Mouse (Mus musculus): ENCODE results near the gene Clint1.

The Clint1 gene

GRCm38 (mm10) chr11:45927456-45927855, 75.6 kb downstream of the Clint1 start:
- no peak for DNase-seq (ENCODE audit: low spot score in 2 of 2)

- no peak for DNase-seq (ENCODE audit: low spot score in 2 of 2)
Measured at GRCm38 (mm10) chr11:45929541-45929940, 77.7 kb downstream of the Clint1 start.

DNA sequence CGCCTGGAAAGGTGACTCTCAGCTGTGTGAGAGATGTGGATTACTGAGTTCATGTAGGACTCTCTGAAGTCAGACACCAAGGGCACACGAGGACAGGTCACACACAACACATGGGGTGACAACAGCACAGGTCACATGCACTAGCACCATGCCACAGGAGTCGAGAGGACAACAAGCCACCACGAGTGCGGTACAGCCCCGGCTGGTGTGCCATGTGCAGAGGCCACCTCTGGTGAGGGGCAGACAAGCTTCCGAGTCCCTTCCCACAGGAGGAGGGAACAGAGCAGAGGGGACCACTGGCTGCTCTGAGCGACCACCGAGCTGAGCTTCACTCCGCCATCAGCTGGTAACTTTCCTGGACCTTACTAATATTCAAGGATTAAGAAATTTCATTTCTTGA, 80.9 kb downstream of the Clint1 start:
- DNase-seq (ENCODE audit: low spot score in 2 of 2), result no peak

DNA sequence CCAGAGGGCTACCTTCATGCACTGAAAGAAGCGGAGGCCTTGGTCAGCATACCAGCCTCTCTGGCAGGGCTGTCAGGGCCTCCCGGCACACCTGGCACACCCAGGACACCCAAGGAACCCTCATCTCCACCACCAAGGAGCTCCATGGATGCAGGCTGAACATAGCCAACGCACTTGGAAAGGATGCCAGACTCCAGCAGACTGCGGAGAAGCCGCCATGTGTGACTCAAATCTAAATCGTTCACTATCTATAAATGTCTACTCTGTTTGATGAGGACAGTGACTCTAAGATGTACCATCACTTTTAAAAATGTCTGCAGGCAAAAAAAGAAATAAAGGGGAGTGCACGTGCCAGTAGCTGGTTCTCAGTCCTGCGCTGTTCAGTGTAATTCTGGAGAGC, 85.6 kb downstream of the Clint1 start:
- no peak for DNase-seq (ENCODE audit: low spot score in 2 of 2)

DNA sequence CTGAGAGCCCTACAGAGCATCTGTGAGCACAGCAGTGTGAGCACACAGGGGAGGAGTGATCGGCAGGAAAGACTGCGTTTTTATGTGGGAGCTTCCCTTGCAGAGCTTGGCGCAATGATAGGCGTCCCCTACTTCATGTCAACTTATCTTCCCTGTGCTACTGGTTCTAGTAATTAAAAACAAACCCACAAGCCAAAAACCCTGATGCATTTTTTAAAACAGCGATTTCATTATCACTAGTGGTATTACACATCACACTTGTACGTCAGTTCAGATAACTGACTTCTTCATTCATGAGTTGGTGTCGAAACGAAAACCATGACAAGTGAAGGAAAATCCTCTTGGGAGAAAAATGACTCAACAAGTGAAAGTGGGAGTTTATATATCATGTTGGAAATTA, 87.1 kb downstream of the Clint1 start:
- DNase-seq (ENCODE audit: low spot score in 2 of 2), result no peak

- DNase-seq (ENCODE audit: low spot score in 2 of 2), result no peak
Measured at GRCm38 (mm10) chr11:45942281-45942680, 90.4 kb downstream of the Clint1 start.

DNA sequence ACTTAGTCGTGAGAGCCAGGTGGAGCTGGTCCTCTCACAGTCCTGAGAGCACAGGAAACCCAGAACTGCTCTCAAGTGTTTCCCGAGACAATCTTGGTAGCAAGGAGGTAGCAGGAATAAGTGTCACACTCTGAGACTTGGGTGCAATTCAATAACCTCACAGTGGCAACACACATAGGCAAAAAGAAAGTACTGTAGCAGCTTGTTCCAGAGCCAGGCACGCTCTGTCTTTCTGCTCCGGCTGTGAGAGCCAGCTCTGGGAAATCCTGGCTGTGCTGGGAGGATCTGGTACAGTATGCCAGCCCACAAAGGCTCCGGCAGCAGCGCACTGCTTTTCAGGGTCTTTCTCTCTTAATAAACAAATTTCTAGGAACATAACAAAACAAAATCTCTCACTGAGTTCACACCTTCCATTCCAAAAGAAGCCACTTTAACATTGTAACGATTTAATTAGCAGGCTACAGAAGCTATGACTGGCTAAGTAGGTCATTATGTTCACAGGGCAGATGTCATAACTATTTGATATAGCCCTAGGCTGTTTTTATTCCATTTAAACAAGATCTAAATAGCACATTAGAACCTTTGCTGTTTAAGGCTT, 91.4 kb downstream of the Clint1 start:
- DNase-seq (ENCODE audit: low spot score in 2 of 2), result no peak

GRCm38 (mm10) chr11:45943891-45944642, 92.2 kb downstream of the Clint1 start:
- peak in 1 of 2 experiments; percentile 16 for DNase-seq (ENCODE audit: low spot score in 2 of 2)

GRCm38 (mm10) chr11:45944643-45945156, 92.8 kb downstream of the Clint1 start, which contains the start of gene Lsm11:
Gene Lsm11 (minus strand): TSS chr11:45944935.
- peak; percentile 94 for DNase-seq (ENCODE audit: low spot score in 2 of 2)

- no peak for DNase-seq (ENCODE audit: low spot score in 2 of 2)
Measured at GRCm38 (mm10) chr11:45946796-45947195, 94.9 kb downstream of the Clint1 start.

DNA sequence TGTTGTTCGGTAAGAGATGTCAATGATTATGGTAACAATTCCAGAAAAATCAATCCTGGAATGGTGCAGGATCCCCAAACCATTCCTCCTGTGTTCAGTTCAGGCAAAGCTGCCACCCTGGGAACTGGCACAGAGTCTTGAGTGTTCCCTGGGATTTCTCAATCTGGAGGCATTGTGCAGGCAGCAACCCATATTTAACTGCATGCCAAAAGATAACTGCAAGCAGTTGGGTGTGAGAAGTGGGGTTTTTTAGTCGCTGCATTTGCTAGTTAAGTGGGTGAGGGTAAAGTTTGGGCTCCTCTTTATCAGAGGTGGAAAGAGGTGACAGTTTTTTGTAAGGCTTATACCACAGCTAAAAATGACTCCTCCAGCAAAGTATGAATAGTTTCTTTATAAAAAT, 95.6 kb downstream of the Clint1 start:
- no peak for DNase-seq (ENCODE audit: low spot score in 2 of 2)

DNA sequence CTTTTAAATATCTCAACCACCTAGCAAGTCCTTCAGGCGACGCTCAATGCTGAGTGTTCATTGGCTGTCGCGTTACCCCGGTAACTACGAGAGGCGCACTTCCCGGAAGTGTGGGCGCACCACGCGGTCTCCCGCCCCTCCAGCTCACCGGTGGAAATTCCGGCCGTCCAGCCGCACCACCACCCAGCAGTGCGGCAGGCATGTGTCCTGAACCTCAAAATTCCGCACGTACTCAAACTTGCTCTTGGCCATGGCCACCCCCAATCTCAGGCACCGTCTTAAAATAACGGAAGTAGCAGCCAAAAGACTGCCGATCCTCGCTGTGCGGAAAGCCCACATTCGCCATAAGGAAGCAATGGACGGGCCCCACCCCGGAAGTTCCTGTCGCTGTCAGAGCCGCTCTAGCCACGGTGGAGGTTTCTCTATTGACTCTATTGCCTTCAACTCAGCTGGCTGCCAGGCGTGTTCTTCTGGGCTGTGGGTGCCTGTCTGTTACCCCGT, 103.3 kb downstream of the Clint1 start, which contains the start of gene Thg1l:
Thg1l (minus strand) TSS at position 368 of the 501 bp plus-strand sequence.
- DNase-seq (ENCODE audit: low spot score in 2 of 2), result peak; percentile 90 to 91

DNA sequence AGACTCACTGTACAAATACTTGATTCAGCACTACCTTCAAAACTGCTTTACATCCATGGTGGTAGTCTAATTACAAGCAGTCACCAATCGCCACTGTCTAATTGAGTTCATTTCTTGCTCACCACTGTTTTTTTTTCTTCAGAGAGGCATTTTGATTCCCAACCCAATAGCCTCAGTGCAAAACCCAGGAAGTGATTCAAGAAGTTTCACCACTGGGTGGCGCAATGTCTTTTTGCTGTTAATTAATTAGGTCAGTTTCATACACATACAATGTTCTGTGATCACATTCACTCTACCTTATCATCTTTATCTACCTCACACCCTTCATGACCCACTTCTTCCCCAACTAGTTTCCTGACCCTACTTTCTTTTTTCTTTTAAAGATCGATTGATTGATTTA, 107.7 kb downstream of the Clint1 start:
- no peak for DNase-seq (ENCODE audit: low spot score in 2 of 2)

GRCm38 (mm10) chr11:45960003-45960402, 108.2 kb downstream of the Clint1 start:
- no peak for DNase-seq (ENCODE audit: low spot score in 2 of 2)

All from spleen, postnatal 36 days (tissue).